Mouse (Mus musculus): ENCODE results near the gene Rc3h2. TPM values are rescaled to one million over a fixed set of nuclear protein-coding genes. Genes with fewer than 3 reads are reported as not detected.

Rc3h2 gene
- total RNA-seq (2021) = 10 to 100 TPM; 80.3 to 83.2 TPM

- DNase-seq (ENCODE audit: extremely low spot score in 1 of 2, low spot score in 1 of 2) = peak; percentile 82 to 85
These were observed at the start of gene Rc3h2 for GRCm38 (mm10) chr2:37422306-37423304. Gene Rc3h2, minus strand, starts transcription at chr2:37422903.

- no peak for DNase-seq (ENCODE audit: extremely low spot score in 1 of 2, low spot score in 1 of 2)
These were observed 43.6 kb upstream of the Rc3h2 start for GRCm38 (mm10) chr2:37466266-37466665.

- DNase-seq (ENCODE audit: extremely low spot score in 1 of 2, low spot score in 1 of 2) = no peak
These were observed 38.0 kb upstream of the Rc3h2 start for GRCm38 (mm10) chr2:37460707-37461106.

GRCm38 (mm10) chr2:37452376-37452760, 29.7 kb upstream of the Rc3h2 start:
- DNase-seq (ENCODE audit: extremely low spot score in 1 of 2, low spot score in 1 of 2) = no peak

DNA sequence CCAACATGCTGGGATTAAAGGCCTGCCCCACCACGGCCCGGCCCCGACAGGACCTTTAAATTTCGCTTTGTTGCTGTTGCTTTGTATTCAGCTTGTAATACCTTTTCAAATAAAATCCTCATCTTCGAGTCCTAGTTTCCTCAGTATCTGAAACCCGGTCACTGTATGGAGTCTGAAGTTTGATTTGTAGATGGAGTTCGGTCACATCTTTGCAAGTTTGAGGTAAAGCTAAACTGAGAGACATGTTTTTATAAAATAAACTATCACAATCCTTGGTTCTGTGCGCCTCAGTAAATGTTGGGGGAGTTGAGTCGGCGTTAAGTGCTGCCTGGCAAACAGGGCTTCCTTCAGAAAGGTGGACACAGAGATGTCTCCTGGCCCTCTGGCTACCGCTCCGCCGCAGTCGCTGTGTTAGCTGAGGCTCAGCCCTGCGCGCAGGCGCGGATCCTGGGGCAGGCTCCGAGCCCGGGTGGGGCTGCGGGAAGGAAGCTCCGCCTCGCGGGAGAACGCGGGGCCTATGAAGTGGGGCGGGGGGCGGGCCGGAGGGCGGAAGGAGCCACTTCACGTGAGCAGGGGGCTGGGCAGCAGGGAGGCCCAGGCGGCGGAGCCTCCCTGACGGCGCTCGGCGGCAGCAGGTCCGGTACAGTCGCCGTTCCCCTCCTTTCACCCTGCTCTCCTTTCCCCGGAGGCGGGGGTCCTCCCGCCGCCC, 29.1 kb upstream of the Rc3h2 start:
- DNase-seq (ENCODE audit: extremely low spot score in 1 of 2, low spot score in 1 of 2) = peak; percentile 85 to 86

DNA sequence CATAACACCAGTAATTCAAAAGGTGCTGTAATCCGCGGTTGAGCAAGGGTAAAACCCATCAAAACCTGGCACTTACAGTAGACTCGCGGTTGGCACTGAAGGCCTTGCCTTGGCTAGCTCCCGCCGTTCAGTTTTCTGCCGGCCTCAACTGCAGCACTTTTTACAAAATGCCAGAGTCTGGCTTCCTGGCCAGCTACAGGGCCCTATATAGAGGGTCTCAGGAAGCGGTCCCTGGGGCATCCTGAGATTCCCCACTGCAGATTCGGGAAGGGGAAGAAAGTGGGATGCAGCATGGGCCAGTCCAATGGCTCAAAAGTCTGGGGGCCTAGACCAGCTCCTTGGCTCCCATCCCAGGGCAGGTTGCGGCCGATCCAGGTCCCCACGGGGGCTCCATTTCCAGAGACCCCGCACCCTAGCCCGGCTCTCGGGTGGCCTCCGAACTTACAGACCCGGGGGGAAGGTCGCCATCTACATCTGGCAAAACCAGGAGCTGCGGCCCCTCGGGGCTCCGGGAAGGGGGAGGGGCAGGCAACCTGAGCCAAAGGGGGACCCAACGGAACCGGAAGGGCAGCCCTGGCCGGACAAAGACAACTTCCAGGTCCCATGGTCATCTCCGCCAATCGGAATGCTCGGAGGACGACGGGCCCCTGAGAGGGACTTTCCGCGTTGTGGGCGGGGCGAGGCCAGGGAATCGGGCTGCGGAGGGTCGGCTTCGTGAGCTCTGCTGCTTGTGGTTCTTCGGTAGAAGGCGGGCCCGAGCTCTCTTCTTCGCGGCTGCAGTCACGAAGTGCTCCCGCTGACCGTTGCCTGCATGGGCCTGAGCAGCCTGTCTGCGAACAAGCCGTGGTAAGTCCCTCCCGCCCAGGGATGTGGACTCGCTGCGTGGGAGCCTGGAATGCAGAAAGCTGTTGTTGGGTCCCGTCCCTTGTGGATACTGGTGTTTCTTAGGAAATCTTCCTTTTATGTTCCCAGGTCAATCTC, 20.2 kb upstream of the Rc3h2 start, which contains the start of the genes Zbtb26, Zbtb6 and Rabgap1:
Gene Zbtb26 (minus strand): TSS at position 525 of the 981 bp plus-strand sequence.
Gene Zbtb6 (minus strand): TSS at position 561 of the 981 bp plus-strand sequence.
Gene Rabgap1 (plus strand): TSS at position 669 of the 981 bp plus-strand sequence.
- peak; percentile 86 to 90 for DNase-seq (ENCODE audit: extremely low spot score in 1 of 2, low spot score in 1 of 2)

- no peak for DNase-seq (ENCODE audit: extremely low spot score in 1 of 2, low spot score in 1 of 2)
These were observed 8.9 kb upstream of the Rc3h2 start for GRCm38 (mm10) chr2:37431609-37432008.

GRCm38 (mm10) chr2:37430593-37431464, 8.1 kb upstream of the Rc3h2 start:
- DNase-seq (ENCODE audit: extremely low spot score in 1 of 2, low spot score in 1 of 2) = peak; percentile 55 to 63

- DNase-seq (ENCODE audit: extremely low spot score in 1 of 2, low spot score in 1 of 2) = no peak
These were observed 968 bp upstream of the Rc3h2 start for GRCm38 (mm10) chr2:37423671-37424070.

- no peak for DNase-seq (ENCODE audit: extremely low spot score in 1 of 2, low spot score in 1 of 2)
These were observed 800 bp downstream of the Rc3h2 start for GRCm38 (mm10) chr2:37421903-37422302.

- no peak for DNase-seq (ENCODE audit: extremely low spot score in 1 of 2, low spot score in 1 of 2)
These were observed 27.2 kb downstream of the Rc3h2 start for GRCm38 (mm10) chr2:37395539-37395938.

DNA sequence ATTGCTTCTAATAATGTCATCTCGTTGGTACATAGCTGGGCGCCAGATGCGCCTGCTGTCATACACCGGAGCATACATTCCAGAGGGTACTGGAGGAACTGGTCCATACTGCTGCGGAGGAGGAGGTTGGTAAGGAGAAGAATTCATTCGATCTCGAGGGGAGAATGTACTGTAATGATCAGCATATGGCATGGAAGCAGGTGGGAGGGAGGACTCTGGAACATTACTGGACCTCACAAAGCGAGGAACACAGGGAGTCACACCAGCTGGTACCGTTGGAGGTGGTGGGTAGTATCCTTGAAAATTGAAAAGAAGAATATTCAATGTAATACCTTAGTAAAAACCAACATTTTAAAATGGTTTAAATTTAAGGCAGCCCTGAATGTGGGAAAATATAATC, 39.8 kb downstream of the Rc3h2 start:
- no peak for DNase-seq (ENCODE audit: extremely low spot score in 1 of 2, low spot score in 1 of 2)

GRCm38 (mm10) chr2:37380189-37380588, 42.5 kb downstream of the Rc3h2 start:
- DNase-seq (ENCODE audit: extremely low spot score in 1 of 2, low spot score in 1 of 2) = peak in 1 of 2 experiments; percentile 55

DNA sequence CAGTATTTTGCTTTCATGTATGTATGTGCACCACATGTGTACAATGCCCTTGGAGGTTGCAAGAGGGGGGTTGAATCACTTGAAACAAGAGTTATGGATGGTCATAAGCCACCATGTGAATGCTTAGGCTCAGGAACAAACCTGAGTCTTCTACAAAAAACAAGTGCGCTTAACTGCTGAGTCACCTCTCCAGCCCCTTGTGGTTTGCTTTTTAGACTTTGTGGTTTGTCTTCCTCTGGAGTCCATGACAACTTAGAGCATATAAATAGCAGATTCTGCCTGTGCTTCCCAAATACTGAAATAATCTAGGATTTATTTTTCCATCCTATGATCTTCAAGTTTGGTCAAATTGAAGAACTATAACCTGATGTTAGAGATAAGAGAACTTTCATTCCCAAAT, 46.7 kb downstream of the Rc3h2 start:
- DNase-seq (ENCODE audit: extremely low spot score in 1 of 2, low spot score in 1 of 2) = no peak

- DNase-seq (ENCODE audit: extremely low spot score in 1 of 2, low spot score in 1 of 2) = no peak
These were observed 52.1 kb downstream of the Rc3h2 start for GRCm38 (mm10) chr2:37370651-37371050.

- DNase-seq (ENCODE audit: extremely low spot score in 1 of 2, low spot score in 1 of 2) = no peak
These were observed 62.8 kb downstream of the Rc3h2 start for GRCm38 (mm10) chr2:37359908-37360307.

DNA sequence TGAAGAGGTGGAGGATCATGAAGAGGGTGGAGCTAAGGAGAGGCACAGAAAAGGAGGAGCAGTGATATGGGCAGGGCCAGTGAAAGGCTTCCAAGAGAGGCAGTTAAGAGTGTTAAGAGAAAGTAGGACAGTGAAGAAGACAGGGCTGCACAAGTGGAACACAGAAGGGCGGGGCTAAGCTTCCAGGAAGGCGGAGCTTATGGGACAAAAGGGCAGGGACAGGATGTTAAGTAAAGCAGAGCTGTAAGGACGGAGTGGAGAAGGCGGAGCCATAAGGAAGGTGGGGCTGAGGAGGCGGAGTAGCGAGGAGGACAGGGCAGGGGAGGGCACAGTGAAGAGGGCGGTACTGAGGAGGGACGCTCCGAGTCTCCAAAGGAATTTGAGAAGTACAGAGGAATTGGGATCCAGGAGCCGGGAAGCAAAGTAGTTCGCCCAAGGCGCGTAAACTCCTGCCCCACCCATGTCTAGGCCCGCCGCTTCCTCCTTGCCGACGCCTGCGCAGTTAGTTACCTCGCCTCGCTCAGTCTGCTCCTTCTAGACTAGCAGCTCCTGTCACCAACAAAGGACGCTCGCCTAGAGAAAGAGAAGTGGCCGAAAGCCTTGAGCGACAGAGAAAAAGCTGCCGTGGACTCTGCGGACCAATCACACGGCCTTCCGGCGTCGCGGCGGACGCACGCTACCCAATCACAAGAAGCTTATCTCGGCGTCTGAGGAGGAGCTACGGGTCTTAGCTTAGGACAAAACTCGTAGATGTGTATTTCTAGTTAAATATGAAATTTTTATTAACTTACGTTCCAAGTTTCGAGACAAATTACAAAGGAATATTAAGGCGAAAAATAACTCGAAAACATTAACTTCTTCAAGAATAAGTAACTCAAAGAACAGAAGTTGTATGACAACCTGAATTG, 63.8 kb downstream of the Rc3h2 start, which contains the start of gene Pdcl:
Gene Pdcl (minus strand): TSS at position 700 of the 908 bp plus-strand sequence.
- peak; percentile 70 to 73 for DNase-seq (ENCODE audit: extremely low spot score in 1 of 2, low spot score in 1 of 2)

DNA sequence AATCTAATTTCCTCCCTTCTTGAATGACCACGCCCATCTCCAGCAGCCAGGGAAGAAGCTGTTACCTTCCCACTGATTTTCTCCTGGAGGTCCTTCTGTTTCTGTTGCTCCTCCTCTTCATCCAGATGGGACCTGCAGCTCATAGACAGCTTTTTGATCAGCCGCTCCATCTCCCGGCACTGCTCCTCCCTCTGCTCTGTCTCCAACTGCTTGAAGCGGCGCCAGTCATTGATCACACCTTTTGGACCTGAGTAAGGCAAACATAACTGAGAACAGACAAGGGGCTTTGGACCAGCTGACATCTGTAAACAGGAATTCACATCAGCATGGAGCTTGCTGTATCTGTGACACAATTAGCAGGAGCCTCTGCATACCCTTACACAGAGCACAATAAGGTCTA, 67.1 kb downstream of the Rc3h2 start:
- no peak for DNase-seq (ENCODE audit: extremely low spot score in 1 of 2, low spot score in 1 of 2)

All from layer of hippocampus, postnatal 25 days (tissue).